Mouse (Mus musculus): ENCODE results near the gene Snx18.

- TF ChIP-seq CTCF (IDR thresholded peaks at IDR 0.05; ENCODE audit: low read depth, low read length) (no peak), POLR2A (IDR thresholded peaks at IDR 0.05; ENCODE audit: extremely low read depth, insufficient read depth, low read length) (no peak)
Observed at GRCm38 (mm10) chr13:113566951-113567350, 51.4 kb downstream of the Snx18 start.

Data from liver, adult 2 months (tissue).